Mouse (Mus musculus) CH12.LX (cell line): ENCODE results near the gene Th. TPM values are rescaled to one million over a fixed set of nuclear protein-coding genes. Genes with fewer than 3 reads are reported as not detected.

Source experiments
- DNase-seq: peaks from one replicate; pipeline ENCODE4 v3.0.0-alpha.2; 2013; ENCODE audit errors: extremely low read depth
- H3K27ac ChIP-seq: 2 replicates; pipeline ENCODE4 v1.5.1; 2012; ENCODE audit warnings: low read depth, mild to moderate bottlenecking, control low read depth, moderate library complexity; ENCODE audit not compliant: insufficient read depth
- H3K27me3 ChIP-seq: replicated peaks from 2 replicates; pipeline ENCODE3; 2012; ENCODE audit warnings: inconsistent platforms
- H3K36me3 ChIP-seq, 2 experiments: replicated peaks in 1 of 2; 2 replicates each; pipeline versions ENCODE3 to v1.6.1; 2012; ENCODE audit warnings: inconsistent platforms in 1 of 2, low read length in 1 of 2, mild to moderate bottlenecking in 1 of 2, mixed read lengths in 1 of 2, moderate library complexity in 1 of 2; ENCODE audit not compliant: control insufficient read depth in 1 of 2, insufficient read depth in 1 of 2
- H3K4me1 ChIP-seq, 2 experiments: 2 replicates each; pipeline ENCODE4 v1.6.1; 2012; ENCODE audit warnings: inconsistent platforms in 1 of 2, moderate library complexity in 1 of 2; ENCODE audit not compliant: insufficient read depth in 2 of 2, control insufficient read depth in 1 of 2
- H3K4me2 ChIP-seq: 2 replicates; pipeline ENCODE4 v1.6.1; 2012; ENCODE audit warnings: low read depth, mild to moderate bottlenecking, control low read depth; ENCODE audit not compliant: poor library complexity, insufficient read depth, severe bottlenecking
- H3K4me3 ChIP-seq, 3 experiments: fragments of 150-350 bp in 1 of 3; sonication (generic) in 1 of 3; replicated peaks in 1 of 3; 2 replicates each; pipeline versions ENCODE3 to v1.5.1; 2011 to 2012; ENCODE audit warnings: low read depth in 2 of 3, low read length in 2 of 3, mild to moderate bottlenecking in 2 of 3, moderate library complexity in 2 of 3, control low read depth in 1 of 3, improper control_type of control experiment in 1 of 3, inconsistent platforms in 1 of 3, mixed read lengths in 1 of 3; ENCODE audit not compliant: poor library complexity in 1 of 3
- H3K79me2 ChIP-seq: replicated peaks from 2 replicates; pipeline ENCODE4 v1.6.1; 2012; ENCODE audit warnings: mild to moderate bottlenecking, moderate library complexity; ENCODE audit not compliant: control insufficient read depth, poor library complexity, insufficient read depth, severe bottlenecking; ENCODE audit errors: extremely low read depth
- H3K9ac ChIP-seq: 2 replicates; pipeline ENCODE4 v1.6.1; 2012; ENCODE audit warnings: low read depth, mild to moderate bottlenecking, control low read depth, moderate library complexity; ENCODE audit not compliant: insufficient read depth
- H3K9me3 ChIP-seq: replicated peaks from 2 replicates; pipeline ENCODE3; 2012; ENCODE audit warnings: low read length, inconsistent platforms, mixed read lengths
- BHLHE40 ChIP-seq: IDR thresholded peaks from 2 replicates; pipeline ENCODE4 v1.6.1; 2011; ENCODE audit warnings: mild to moderate bottlenecking, low read depth, low read length, improper control_type of control experiment
- CHD1 ChIP-seq: IDR thresholded peaks from 2 replicates; pipeline ENCODE4 v1.6.1; 2012; ENCODE audit warnings: low read depth, low read length, improper control_type of control experiment, inconsistent platforms
- CHD2 ChIP-seq: IDR thresholded peaks from 2 replicates; pipeline ENCODE4 v1.6.1; 2011; ENCODE audit warnings: low read length, improper control_type of control experiment
- E2F4 ChIP-seq: IDR thresholded peaks from 2 replicates; pipeline ENCODE4 v1.6.1; 2011; ENCODE audit warnings: low read depth, low read length, improper control_type of control experiment; ENCODE audit not compliant: insufficient replicate concordance
- EP300 ChIP-seq: IDR thresholded peaks from 2 replicates; pipeline ENCODE4 v1.6.1; 2011; ENCODE audit warnings: low read length, improper control_type of control experiment
- GABPA ChIP-seq: IDR thresholded peaks from 2 replicates; pipeline ENCODE4 v1.6.1; 2012; ENCODE audit warnings: low read depth, low read length, improper control_type of control experiment, inconsistent platforms; ENCODE audit not compliant: insufficient replicate concordance
- HCFC1 ChIP-seq: IDR thresholded peaks from 2 replicates; pipeline ENCODE4 v1.6.1; 2012; ENCODE audit warnings: low read depth, mild to moderate bottlenecking, inconsistent platforms, low read length, improper control_type of control experiment
- IRF4 ChIP-seq: IDR thresholded peaks from 2 replicates; pipeline ENCODE4 v1.6.1; 2014; ENCODE audit warnings: low read depth, mild to moderate bottlenecking, inconsistent platforms, low read length, improper control_type of control experiment
- JUN ChIP-seq: IDR thresholded peaks from 2 replicates; pipeline ENCODE4 v1.6.1; 2011; ENCODE audit warnings: low read depth, mild to moderate bottlenecking, low read length, improper control_type of control experiment, moderate library complexity; ENCODE audit not compliant: insufficient read depth
- JUND ChIP-seq: conservative IDR thresholded peaks from 2 replicates; pipeline ENCODE4 v1.6.1; 2011; ENCODE audit warnings: low read depth, low read length, improper control_type of control experiment
- KAT2A ChIP-seq: IDR thresholded peaks from 2 replicates; pipeline ENCODE4 v1.6.1; 2012; ENCODE audit warnings: low read length, improper control_type of control experiment, inconsistent platforms; ENCODE audit not compliant: insufficient replicate concordance
- MAFK ChIP-seq: IDR thresholded peaks from 2 replicates; pipeline ENCODE4 v1.6.1; 2011; ENCODE audit warnings: low read length, improper control_type of control experiment; ENCODE audit not compliant: insufficient replicate concordance
- MAZ ChIP-seq: IDR thresholded peaks from 2 replicates; pipeline ENCODE4 v1.6.1; 2012; ENCODE audit warnings: low read depth, mild to moderate bottlenecking, inconsistent platforms, low read length, improper control_type of control experiment, moderate library complexity
- NRF1 ChIP-seq: IDR thresholded peaks from 2 replicates; pipeline ENCODE4 v1.6.1; 2014; ENCODE audit warnings: low read depth, mild to moderate bottlenecking, inconsistent platforms, low read length, improper control_type of control experiment, moderate library complexity
- RAD21 ChIP-seq: IDR thresholded peaks from 2 replicates; pipeline ENCODE4 v1.6.1; 2011; ENCODE audit warnings: low read depth, mild to moderate bottlenecking, low read length, improper control_type of control experiment, moderate library complexity
- SIN3A ChIP-seq: IDR thresholded peaks from 2 replicates; pipeline ENCODE4 v1.6.1; 2012; ENCODE audit warnings: low read length, improper control_type of control experiment, inconsistent platforms
- UBTF ChIP-seq: IDR thresholded peaks from 2 replicates; pipeline ENCODE4 v1.6.1; 2012; ENCODE audit warnings: low read depth, mild to moderate bottlenecking, inconsistent platforms, low read length, improper control_type of control experiment, moderate library complexity
- USF1 ChIP-seq: IDR thresholded peaks from 2 replicates; pipeline ENCODE4 v1.6.1; 2014; ENCODE audit warnings: low read depth, mild to moderate bottlenecking, inconsistent platforms, low read length, improper control_type of control experiment
- ZKSCAN1 ChIP-seq: IDR thresholded peaks from 2 replicates; pipeline ENCODE4 v1.6.1; 2012; ENCODE audit warnings: low read depth, inconsistent platforms, low read length, improper control_type of control experiment, borderline replicate concordance
- dilution Hi-C: fragments of 300-500 bp; cut with MboI; formaldehyde crosslinking; loops from 2 replicates; pipeline ENCODE4 v1.14.3; 2020; ENCODE audit warnings: low sequenced_read_pairs; ENCODE audit not compliant: extremely low pct_unique_long_range_greater_than_20kb, extremely low pct_ligation_motif_present
- in situ Hi-C: fragments of 300-500 bp; cut with MboI; formaldehyde crosslinking; loops from 3 replicates; pipeline ENCODE4 v1.14.3; 2019; ENCODE audit warnings: low sequenced_read_pairs, low pct_ligation_motif_present, low pct_unique_long_range_greater_than_20kb, mixed read lengths
- polyA plus RNA-seq: library from polyadenylated mRNA; unstranded; fragments of >175 nt; gene quantifications from 2 replicates; pipeline ENCODE4 v1.2.1, GENCODE M21; 2012; ENCODE audit warnings: low read depth; ENCODE audit not compliant: insufficient read length
- total RNA-seq, 2 experiments: library from RNA; depleted of rRNA; stranded (reverse); fragments of 300-350 nt in 1 of 2; fragments of >200 nt in 1 of 2; gene quantifications; 2 replicates each; pipeline ENCODE4 v1.2.3; 2012 to 2014

The Th gene
- total and polyA plus RNA-seq, 3 experiments: not detected

- in situ Hi-C loops: no loop called here
These were observed 25.1 kb upstream of the Th start for GRCm38 (mm10) chr7:142956018-142956417.

GRCm38 (mm10) chr7:142949568-142949967, 18.6 kb upstream of the Th start:
- H3K4me1 ChIP-seq: no peaks in the 10 kb centered on the region
- peaks cover 72% of the 10 kb centered on the region for H3K27me3 ChIP-seq
- dilution Hi-C loops (no loop called here), in situ Hi-C loops (no loop called here)
- no peak overlapping the region for H3K4me2 ChIP-seq
- no peak overlapping the region for H3K27ac ChIP-seq
- H3K4me3 ChIP-seq: no peak overlapping the region
- no peak for TF ChIP-seq ZKSCAN1
- H3K79me2 ChIP-seq: no peaks in the 10 kb centered on the region
- H3K9me3 ChIP-seq: peaks cover 3% of the 10 kb centered on the region
- DNase-seq: no peak
- no peak overlapping the region for H3K9ac ChIP-seq
- no peaks in the 10 kb centered on the region for H3K36me3 ChIP-seq

More at GRCm38 (mm10) chr7:142956018-142956417, 25.1 kb upstream of the Th start:
- H3K27me3 ChIP-seq: peaks cover 80% of the 10 kb centered on the region
- H3K9ac ChIP-seq: no peak overlapping the region
- DNase-seq: no peak
- peaks cover 3% of the 10 kb centered on the region for H3K9me3 ChIP-seq
- no peak for TF ChIP-seq NRF1
- TF ChIP-seq IRF4: no peak
- no peak for TF ChIP-seq USF1
- no peak for TF ChIP-seq CHD2
- TF ChIP-seq JUN: no peak
- no peak for TF ChIP-seq RAD21
- no peak for TF ChIP-seq GABPA
- TF ChIP-seq MAFK: no peak
- no peak for TF ChIP-seq BHLHE40
- TF ChIP-seq E2F4: no peak
- TF ChIP-seq EP300: no peak
- H3K4me3 ChIP-seq: no peak overlapping the region
- no peaks in the 10 kb centered on the region for H3K79me2 ChIP-seq
- H3K4me2 ChIP-seq: no peak overlapping the region
- no peaks in the 10 kb centered on the region for H3K4me1 ChIP-seq
- no peak overlapping the region for H3K27ac ChIP-seq
- dilution Hi-C loops: no loop called here
- H3K36me3 ChIP-seq: no peaks in the 10 kb centered on the region

- dilution Hi-C loops: no loop called here
- H3K4me2 ChIP-seq: no peak overlapping the region
- in situ Hi-C loops: no loop called here
These were observed 6.7 kb upstream of the Th start for GRCm38 (mm10) chr7:142937631-142938030.

More at GRCm38 (mm10) chr7:142937631-142938030, 6.7 kb upstream of the Th start:
- no peak overlapping the region for H3K27ac ChIP-seq
- peaks cover 90% of the 10 kb centered on the region for H3K27me3 ChIP-seq
- H3K79me2 ChIP-seq: no peaks in the 10 kb centered on the region
- DNase-seq: no peak
- peaks cover 0 to 4% of the 10 kb centered on the region in 2 experiments; a peak in 1 of 4 replicates for H3K4me1 ChIP-seq
- TF ChIP-seq HCFC1: no peak
- TF ChIP-seq NRF1: no peak
- TF ChIP-seq BHLHE40: no peak
- TF ChIP-seq CHD1: no peak
- TF ChIP-seq MAZ: no peak
- no peak for TF ChIP-seq RAD21
- no peak for TF ChIP-seq UBTF
- no peak for TF ChIP-seq USF1
- no peak for TF ChIP-seq JUND
- no peak for TF ChIP-seq KAT2A
- no peak for TF ChIP-seq CHD2
- no peak for TF ChIP-seq SIN3A
- H3K4me3 ChIP-seq: no peak overlapping the region
- no peaks in the 10 kb centered on the region for H3K9me3 ChIP-seq
- no peak overlapping the region for H3K9ac ChIP-seq
- H3K36me3 ChIP-seq: no peaks in the 10 kb centered on the region
